In the genomic region with DNA sequence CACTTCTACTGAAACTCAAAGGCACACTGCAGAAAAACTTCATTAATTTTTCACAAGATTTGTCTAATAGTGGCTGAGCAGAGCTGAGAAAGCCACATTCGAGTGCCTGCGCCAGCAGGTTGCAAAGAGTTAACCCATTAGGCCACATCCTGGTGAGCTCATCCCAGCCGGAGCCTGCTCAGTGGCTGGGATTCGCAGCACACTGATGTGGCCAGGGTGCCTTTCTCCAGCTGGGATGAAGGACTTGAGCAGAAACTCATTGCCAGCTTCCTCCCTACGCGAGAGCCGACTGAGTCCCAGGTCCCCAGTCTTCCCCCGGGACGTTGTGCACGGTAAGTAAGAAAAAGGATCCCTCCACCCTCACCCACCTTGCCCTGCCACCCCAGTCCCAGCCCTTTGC, we compare ENCODE assay signal across 14 mouse cellular contexts. TPM values are rescaled to one million over a fixed set of nuclear protein-coding genes. Genes with fewer than 3 reads are reported as not detected.
DNase-seq lines count a peak whose midpoint lies in the region; ATAC-seq and TF ChIP-seq lines count a peak whose summit lies in the region.
"Had no signal": no experiment of that assay in that cellular context is flagged by ENCODE, and none has a peak within 500 bp of the region (broad histone marks: within the 10 kb centered on the region; RNA-seq: fewer than 3 reads in every experiment).

TSS of gene Pirt (plus strand) at position 171 of the 400 bp plus-strand sequence.

- H3K9me3 ChIP-seq in hindbrain, embryonic 10.5 days: no peaks in the 10 kb centered on the region
- H3K9me3 ChIP-seq in hindbrain, embryonic 12.5 days (replicated peaks): no peaks in the 10 kb centered on the region
- no peaks in the 10 kb centered on the region for H3K9me3 ChIP-seq in ES-Bruce4 (replicated peaks; ENCODE audit: control insufficient read depth, insufficient read depth, low read length, poor library complexity, severe bottlenecking)
- H3K9me3 ChIP-seq in heart, embryonic 10.5 days: no peaks in the 10 kb centered on the region
- H3K9me3 ChIP-seq in liver, embryonic 13.5 days (replicated peaks): no peaks in the 10 kb centered on the region
- H3K9me3 ChIP-seq: embryonic facial prominence, embryonic 12.5 days; forebrain, embryonic 15.5 days; limb, embryonic 15.5 days; megakaryocyte, embryonic 14.5 days had no signal

- peaks cover 4% of the 10 kb centered on the region; the same call in 1 of the 2 replicates for H3K4me1 ChIP-seq in hindbrain, embryonic 10.5 days (replicated peaks)
- no peaks in the 10 kb centered on the region for H3K4me1 ChIP-seq in hindbrain, embryonic 12.5 days
- no peaks in the 10 kb centered on the region for H3K4me1 ChIP-seq in ES-Bruce4 (ENCODE audit: control insufficient read depth, insufficient read depth, low read length)
- H3K4me1 ChIP-seq in heart, embryonic 10.5 days: peaks cover 43% of the 10 kb centered on the region
- H3K4me1 ChIP-seq in liver, embryonic 13.5 days (replicated peaks): peaks cover 34% of the 10 kb centered on the region
- H3K4me1 ChIP-seq: embryonic facial prominence, embryonic 12.5 days; forebrain, embryonic 15.5 days had no signal

- 50% methylated on average over 10 of the region's 10 CpGs for WGBS in hindbrain, embryonic 10.5 days
- WGBS in hindbrain, embryonic 12.5 days: 56% methylated on average over 10 of the region's 10 CpGs
- WGBS in heart, embryonic 10.5 days: 23% methylated on average over 10 of the region's 10 CpGs
- WGBS in liver, embryonic 13.5 days (ENCODE audit: insufficient replicate concordance): 31% methylated on average over 10 of the region's 10 CpGs

- no peaks in the 10 kb centered on the region for H3K36me3 ChIP-seq in hindbrain, embryonic 10.5 days
- no peaks in the 10 kb centered on the region for H3K36me3 ChIP-seq in hindbrain, embryonic 12.5 days
- no peaks in the 10 kb centered on the region for H3K36me3 ChIP-seq in ES-Bruce4 (ENCODE audit: control insufficient read depth, insufficient read depth, low read length, poor library complexity, severe bottlenecking)
- H3K36me3 ChIP-seq in heart, embryonic 10.5 days: no peaks in the 10 kb centered on the region
- H3K36me3 ChIP-seq in liver, embryonic 13.5 days: no peaks in the 10 kb centered on the region
- H3K36me3 ChIP-seq: embryonic facial prominence, embryonic 12.5 days; forebrain, embryonic 15.5 days; limb, embryonic 15.5 days had no signal

- H3K27me3 ChIP-seq in hindbrain, embryonic 10.5 days (ENCODE audit: insufficient read depth, poor library complexity, severe bottlenecking): peaks cover 14% of the 10 kb centered on the region; the same call in 1 of the 2 replicates
- H3K27me3 ChIP-seq in hindbrain, embryonic 12.5 days: no peaks in the 10 kb centered on the region
- no peaks in the 10 kb centered on the region for H3K27me3 ChIP-seq in ES-Bruce4 (ENCODE audit: control insufficient read depth, insufficient read depth, low read length, poor library complexity, severe bottlenecking)
- peaks cover 8% of the 10 kb centered on the region for H3K27me3 ChIP-seq in heart, embryonic 10.5 days (ENCODE audit: insufficient read depth, poor library complexity, severe bottlenecking)
- peaks cover 10% of the 10 kb centered on the region for H3K27me3 ChIP-seq in liver, embryonic 13.5 days
- H3K27me3 ChIP-seq: embryonic facial prominence, embryonic 12.5 days; forebrain, embryonic 15.5 days had no signal

- no peak for TF ChIP-seq EP300 in ES-Bruce4 (IDR thresholded peaks at IDR 0.05; ENCODE audit: insufficient read depth, low read depth, low read length)

- 0 out of 2 replicates have a peak within 1 kb of the TSS, but pooled peaks have one; percentile 17 for H3K27ac ChIP-seq in hindbrain, embryonic 10.5 days
- no peak within 1 kb of the TSS for H3K27ac ChIP-seq in hindbrain, embryonic 12.5 days
- H3K27ac ChIP-seq in ES-Bruce4 (ENCODE audit: insufficient read depth, low read length): peak within 1 kb of the TSS; percentile 77
- H3K27ac ChIP-seq in heart, embryonic 10.5 days: peak within 1 kb of the TSS; percentile 89
- peak within 1 kb of the TSS; percentile 77 for H3K27ac ChIP-seq in liver, embryonic 13.5 days
- H3K27ac ChIP-seq: embryonic facial prominence, embryonic 12.5 days; forebrain, embryonic 15.5 days; limb, embryonic 15.5 days had no signal

- H3K4me3 ChIP-seq in hindbrain, embryonic 10.5 days: no peak within 1 kb of the TSS
- no peak within 1 kb of the TSS; the same call in 1 of the 2 replicates for H3K4me3 ChIP-seq in hindbrain, embryonic 12.5 days
- peak within 1 kb of the TSS; percentile 61 for H3K4me3 ChIP-seq in ES-Bruce4 (ENCODE audit: low read depth, low read length)
- H3K4me3 ChIP-seq in heart, embryonic 10.5 days: peak within 1 kb of the TSS; percentile 55
- peak within 1 kb of the TSS; percentile 16; the same call in 1 of the 2 replicates for H3K4me3 ChIP-seq in liver, embryonic 13.5 days (replicated peaks)
- H3K4me3 ChIP-seq: embryonic facial prominence, embryonic 12.5 days; forebrain, embryonic 15.5 days; limb, embryonic 15.5 days; megakaryocyte, embryonic 14.5 days had no signal

- TF ChIP-seq CTCF in ES-Bruce4 (IDR thresholded peaks at IDR 0.05; ENCODE audit: low read depth, low read length): no peak

- no peak within 1 kb of the TSS for H3K9ac ChIP-seq in hindbrain, embryonic 12.5 days
- peak within 1 kb of the TSS; percentile 41 for H3K9ac ChIP-seq in ES-Bruce4 (ENCODE audit: low read depth, poor library complexity, severe bottlenecking)
- peak within 1 kb of the TSS; percentile 43; the same call in 1 of the 2 replicates for H3K9ac ChIP-seq in liver, embryonic 13.5 days
- H3K9ac ChIP-seq: embryonic facial prominence, embryonic 12.5 days; forebrain, embryonic 15.5 days; limb, embryonic 15.5 days had no signal

- no peak for ATAC-seq in hindbrain, embryonic 12.5 days (ENCODE audit: low FRiP score)
- no peak for ATAC-seq in liver, embryonic 13.5 days (ENCODE audit: low read depth)
- ATAC-seq: forebrain, embryonic 15.5 days had no signal

- DNase-seq in hindbrain, embryonic 10.5 days (ENCODE audit: low spot score): no peak
- DNase-seq in heart, embryonic 10.5 days (ENCODE audit: low spot score): no peak
- no peak for DNase-seq in liver, embryonic 13.5 days
- DNase-seq in cerebellum, adult 9-11 months: no peak
- no peak for DNase-seq in layer of hippocampus, postnatal 10 days (ENCODE audit: low spot score in 2 of 2)
- DNase-seq in embryo, embryonic 9.5 days (ENCODE audit: extremely low spot score): no peak
- DNase-seq: cerebellum, adult 8-10 months; gastrocnemius, postnatal 10 days had no signal

- TF ChIP-seq POLR2A in ES-Bruce4 (IDR thresholded peaks at IDR 0.05; ENCODE audit: insufficient read depth, low read length): no peak

- H3K4me2 ChIP-seq in hindbrain, embryonic 12.5 days (replicated peaks): no peak within 1 kb of the TSS
- peak within 1 kb of the TSS; percentile 59 for H3K4me2 ChIP-seq in liver, embryonic 13.5 days
- H3K4me2 ChIP-seq: embryonic facial prominence, embryonic 12.5 days; forebrain, embryonic 15.5 days; limb, embryonic 15.5 days had no signal

RNA-seq across cellular contexts. Expression of gene Pirt, which starts in this region (rescaled TPM):
- polyA plus RNA-seq in hindbrain, embryonic 10.5 days (2016; fragmentation: Nextera tagmentation; extraction: Ambion mirVana): 0.86 and 1.4 TPM in 2 replicates
- polyA plus RNA-seq in hindbrain, embryonic 12.5 days (2016; fragmentation: Nextera tagmentation; extraction: Ambion mirVana): 5.7 and 6.7 TPM in 2 replicates
- polyA plus RNA-seq in ES-Bruce4 (2011; ENCODE audit: insufficient read depth, insufficient read length, low read depth, missing spikeins): 0.21 and 0.33 TPM in 2 replicates
- 6.9 and 13.1 TPM in 2 replicates for polyA plus RNA-seq in heart, embryonic 10.5 days (2016; fragmentation: Nextera tagmentation; extraction: Ambion mirVana)
- polyA plus RNA-seq in liver, embryonic 13.5 days (2015; fragmentation: Nextera tagmentation; extraction: Ambion mirVana): 0.05 TPM in 1 of 2 replicates, not detected in the other
- total RNA-seq in layer of hippocampus, postnatal 10 days (2021): 1 to 10 TPM; 1.3 to 1.4 TPM
- polyA plus RNA-seq: forebrain, embryonic 15.5 days had no signal

Comparison
In these comparisons a context has a peak if more than half of its experiments do, and no peak if none do; other contexts are left out.
1. H3K4me3 ChIP-seq: peak in ES-Bruce4 (single experiment), heart, embryonic 10.5 days (single experiment) and liver, embryonic 13.5 days (single experiment); none in hindbrain, embryonic 10.5 days (single experiment) and hindbrain, embryonic 12.5 days (single experiment).